Mouse (Mus musculus) MEL (cell line): ENCODE results near the gene Clic1. TPM values are rescaled to one million over a fixed set of nuclear protein-coding genes. Genes with fewer than 3 reads are reported as not detected.

ENCODE experiments used
- DNase-seq: peaks from one replicate; pipeline ENCODE4 v3.0.0; 2011; ENCODE audit warnings: low read depth, low spot score
- H3K27ac ChIP-seq: 2 replicates; pipeline ENCODE4 v1.5.1; 2012; ENCODE audit warnings: low read depth, mild to moderate bottlenecking, control low read depth, low read length, moderate library complexity; ENCODE audit not compliant: control insufficient read depth
- H3K27me3 ChIP-seq, 2 experiments: fragments of 150-350 bp in 1 of 2; sonication (generic) in 1 of 2; 2 replicates each; pipeline ENCODE4 v1.6.1; 2012; ENCODE audit warnings: low read length in 2 of 2, mild to moderate bottlenecking in 2 of 2, improper control_type of control experiment in 1 of 2, moderate library complexity in 1 of 2; ENCODE audit not compliant: insufficient read depth in 2 of 2, control insufficient read depth in 1 of 2
- H3K36me3 ChIP-seq, 2 experiments: 2 replicates each; pipeline ENCODE4 v1.6.1; 2012 to 2014; ENCODE audit warnings: low read length in 2 of 2, improper control_type of control experiment in 1 of 2, inconsistent platforms in 1 of 2, mild to moderate bottlenecking in 1 of 2; ENCODE audit not compliant: insufficient read depth in 2 of 2, control insufficient read depth in 1 of 2
- H3K4me1 ChIP-seq, 2 experiments: fragments of 150-350 bp in 1 of 2; sonication (generic) in 1 of 2; 2 replicates each; pipeline ENCODE4 v1.6.1; 2012; ENCODE audit warnings: low read length in 2 of 2, improper control_type of control experiment in 1 of 2, mild to moderate bottlenecking in 1 of 2; ENCODE audit not compliant: insufficient read depth in 2 of 2, control insufficient read depth in 1 of 2
- H3K4me3 ChIP-seq, 2 experiments: fragments of 150-350 bp in 1 of 2; sonication (generic) in 1 of 2; 2 replicates each; pipeline ENCODE4 v1.5.1; 2012; ENCODE audit warnings: low read depth in 2 of 2, low read length in 2 of 2, mild to moderate bottlenecking in 2 of 2, moderate library complexity in 2 of 2, control low read depth in 1 of 2, improper control_type of control experiment in 1 of 2; ENCODE audit not compliant: control insufficient read depth in 1 of 2, insufficient read depth in 1 of 2
- H3K79me2 ChIP-seq: 2 replicates; pipeline ENCODE4 v1.6.1; 2012; ENCODE audit warnings: mild to moderate bottlenecking, low read length, moderate library complexity; ENCODE audit not compliant: control insufficient read depth, poor library complexity, insufficient read depth
- H3K9ac ChIP-seq: 2 replicates; pipeline ENCODE4 v1.6.1; 2012; ENCODE audit warnings: low read depth, mild to moderate bottlenecking, control low read depth, low read length, moderate library complexity; ENCODE audit not compliant: control insufficient read depth, poor library complexity, severe bottlenecking
- H3K9me3 ChIP-seq: fragments of 150-350 bp; sonication (generic); replicated peaks from 2 replicates; pipeline ENCODE4 v1.6.1; 2012; ENCODE audit warnings: mild to moderate bottlenecking, low read length, improper control_type of control experiment, moderate library complexity; ENCODE audit not compliant: insufficient read depth
- BHLHE40 ChIP-seq: IDR thresholded peaks from 2 replicates; pipeline ENCODE4 v1.6.1; 2012; ENCODE audit warnings: low read depth, mild to moderate bottlenecking, inconsistent platforms, low read length, improper control_type of control experiment, borderline replicate concordance
- CHD2 ChIP-seq: IDR thresholded peaks from 2 replicates; pipeline ENCODE4 v1.6.1; 2011; ENCODE audit warnings: low read length, improper control_type of control experiment
- E2F4 ChIP-seq: IDR thresholded peaks from 2 replicates; pipeline ENCODE4 v1.6.1; 2011; ENCODE audit warnings: low read depth, low read length, improper control_type of control experiment, borderline replicate concordance
- ELF1 ChIP-seq: IDR thresholded peaks from 2 replicates; pipeline ENCODE4 v1.6.1; 2014; ENCODE audit warnings: low read depth, mild to moderate bottlenecking, inconsistent platforms, low read length, improper control_type of control experiment, moderate library complexity
- EP300 ChIP-seq, 2 experiments: IDR thresholded peaks; 2 replicates each; pipeline ENCODE4 v1.6.1; 2011; ENCODE audit warnings: improper control_type of control experiment in 2 of 2, low read length in 2 of 2, low read depth in 1 of 2, mild to moderate bottlenecking in 1 of 2
- ETS1 ChIP-seq: IDR thresholded peaks from 2 replicates; pipeline ENCODE4 v1.6.1; 2012; ENCODE audit warnings: low read depth, mild to moderate bottlenecking, inconsistent platforms, low read length, improper control_type of control experiment, moderate library complexity
- KAT2A ChIP-seq: conservative IDR thresholded peaks from 2 replicates; pipeline ENCODE4 v1.6.1; 2012; ENCODE audit warnings: low read depth, low read length, improper control_type of control experiment, inconsistent platforms
- MAFK ChIP-seq: IDR thresholded peaks from 2 replicates; pipeline ENCODE4 v1.6.1; 2011; ENCODE audit warnings: low read depth, mild to moderate bottlenecking, low read length, improper control_type of control experiment, borderline replicate concordance
- MAX ChIP-seq: IDR thresholded peaks from 2 replicates; pipeline ENCODE4 v1.6.1; 2011; ENCODE audit warnings: low read length, improper control_type of control experiment
- MAZ ChIP-seq: IDR thresholded peaks from 2 replicates; pipeline ENCODE4 v1.6.1; 2012; ENCODE audit warnings: low read depth, mild to moderate bottlenecking, inconsistent platforms, low read length, improper control_type of control experiment
- MEF2A ChIP-seq: IDR thresholded peaks from 2 replicates; pipeline ENCODE4 v1.6.1; 2014; ENCODE audit warnings: low read depth, mild to moderate bottlenecking, inconsistent platforms, low read length, improper control_type of control experiment; ENCODE audit not compliant: poor library complexity, insufficient replicate concordance, severe bottlenecking; ENCODE audit errors: extremely low read depth
- MXI1 ChIP-seq: IDR thresholded peaks from 2 replicates; pipeline ENCODE4 v1.6.1; 2011; ENCODE audit warnings: mild to moderate bottlenecking, low read depth, low read length, improper control_type of control experiment
- MYB ChIP-seq: IDR thresholded peaks from 2 replicates; pipeline ENCODE4 v1.6.1; 2011; ENCODE audit warnings: mild to moderate bottlenecking, low read depth, low read length, improper control_type of control experiment
- MYC ChIP-seq: IDR thresholded peaks from 2 replicates; pipeline ENCODE4 v1.6.1; 2011; ENCODE audit warnings: low read depth, mild to moderate bottlenecking, low read length, improper control_type of control experiment, moderate library complexity
- NRF1 ChIP-seq: IDR thresholded peaks from 2 replicates; pipeline ENCODE4 v1.6.1; 2014; ENCODE audit warnings: low read depth, mild to moderate bottlenecking, inconsistent platforms, low read length, improper control_type of control experiment, moderate library complexity; ENCODE audit not compliant: poor library complexity, insufficient read depth, severe bottlenecking
- POLR2A ChIP-seq, 2 experiments: IDR thresholded peaks; 2 replicates each; pipeline ENCODE4 v1.6.1; 2011 to 2012; ENCODE audit warnings: low read length in 2 of 2, mild to moderate bottlenecking in 2 of 2, control low read depth in 1 of 2, improper control_type of control experiment in 1 of 2, low read depth in 1 of 2, moderate library complexity in 1 of 2; ENCODE audit not compliant: control insufficient read depth in 1 of 2, insufficient read depth in 1 of 2, poor library complexity in 1 of 2
- POLR2AphosphoS5 ChIP-seq: IDR thresholded peaks from 2 replicates; pipeline ENCODE4 v1.6.1; 2012; ENCODE audit warnings: low read depth, borderline replicate concordance, mild to moderate bottlenecking, inconsistent platforms, low read length, moderate library complexity, mixed read lengths
- RAD21 ChIP-seq: IDR thresholded peaks from 2 replicates; pipeline ENCODE4 v1.6.1; 2011; ENCODE audit warnings: mild to moderate bottlenecking, low read depth, low read length, improper control_type of control experiment
- RCOR1 ChIP-seq: IDR thresholded peaks from 2 replicates; pipeline ENCODE4 v1.6.1; 2012; ENCODE audit warnings: low read depth, mild to moderate bottlenecking, inconsistent platforms, low read length, improper control_type of control experiment
- SIN3A ChIP-seq: IDR thresholded peaks from 2 replicates; pipeline ENCODE4 v1.6.1; 2012; ENCODE audit warnings: low read length, improper control_type of control experiment, inconsistent platforms
- SMC3 ChIP-seq: IDR thresholded peaks from 2 replicates; pipeline ENCODE4 v1.6.1; 2011; ENCODE audit warnings: low read depth, low read length, improper control_type of control experiment
- TAL1 ChIP-seq: IDR thresholded peaks from 2 replicates; pipeline ENCODE4 v1.6.1; 2012; ENCODE audit warnings: mild to moderate bottlenecking, inconsistent platforms, low read length, moderate library complexity, mixed read lengths
- TBP ChIP-seq: IDR thresholded peaks from 2 replicates; pipeline ENCODE4 v1.8.0; 2011; ENCODE audit warnings: low read depth, low read length, improper control_type of control experiment
- TCF12 ChIP-seq: IDR thresholded peaks from 2 replicates; pipeline ENCODE4 v1.6.1; 2014; ENCODE audit warnings: low read depth, mild to moderate bottlenecking, inconsistent platforms, low read length, improper control_type of control experiment, moderate library complexity
- USF1 ChIP-seq: IDR thresholded peaks from 2 replicates; pipeline ENCODE4 v1.6.1; 2014; ENCODE audit warnings: low read depth, mild to moderate bottlenecking, inconsistent platforms, low read length, improper control_type of control experiment, moderate library complexity
- USF2 ChIP-seq, 2 experiments: IDR thresholded peaks; 2 replicates each; pipeline ENCODE4 v1.6.1; 2011 to 2012; ENCODE audit warnings: improper control_type of control experiment in 2 of 2, low read length in 2 of 2, borderline replicate concordance in 1 of 2, inconsistent platforms in 1 of 2, low read depth in 1 of 2, mild to moderate bottlenecking in 1 of 2; ENCODE audit not compliant: insufficient read depth in 1 of 2
- ZKSCAN1 ChIP-seq: IDR thresholded peaks from 2 replicates; pipeline ENCODE4 v1.6.1; 2012; ENCODE audit warnings: low read depth, mild to moderate bottlenecking, inconsistent platforms, low read length, improper control_type of control experiment, moderate library complexity
- ZMIZ1 ChIP-seq: IDR thresholded peaks from 2 replicates; pipeline ENCODE4 v1.6.1; 2012; ENCODE audit warnings: low read depth, mild to moderate bottlenecking, inconsistent platforms, low read length, improper control_type of control experiment, moderate library complexity
- ZNF384 ChIP-seq: IDR thresholded peaks from 2 replicates; pipeline ENCODE4 v1.6.1; 2012; ENCODE audit warnings: low read depth, mild to moderate bottlenecking, inconsistent platforms, low read length, improper control_type of control experiment
- polyA plus RNA-seq, 2 experiments: library from polyadenylated mRNA; stranded (reverse) in 1 of 2; unstranded in 1 of 2; fragments of >175 nt in 1 of 2; fragments of >200 nt in 1 of 2; gene quantifications; 2 replicates each; pipeline versions ENCODE4 v1.2.1 to v1.2.4; 2012; ENCODE audit warnings: low replicate concordance in 2 of 2, low read depth in 1 of 2; ENCODE audit not compliant: insufficient read length in 2 of 2, insufficient read depth in 1 of 2, missing spikeins in 1 of 2
- total RNA-seq: library from RNA; depleted of rRNA; stranded (reverse); fragments of 300-350 nt; gene quantifications from 2 replicates; pipeline ENCODE4 v1.2.3, GENCODE M21; 2012

Clic1 gene
- total and polyA plus RNA-seq, 3 experiments: 309 to 335 (median 333) TPM

- no peaks in the 10 kb centered on the region; a peak in 1 of 4 replicates for H3K4me1 ChIP-seq
- no peak overlapping the region for H3K9ac ChIP-seq
- no peak overlapping the region for H3K4me3 ChIP-seq
- H3K36me3 ChIP-seq: peaks cover 9 to 14% of the 10 kb centered on the region in 2 experiments
- H3K9me3 ChIP-seq: no peaks in the 10 kb centered on the region
- no peaks in the 10 kb centered on the region for H3K27me3 ChIP-seq
- H3K27ac ChIP-seq: no peak overlapping the region
- no peak for TF ChIP-seq MXI1
- TF ChIP-seq RAD21: no peak
- H3K79me2 ChIP-seq: peaks cover 11% of the 10 kb centered on the region; the same call in 1 of the 2 replicates
- DNase-seq: no peak
These were observed 8.6 kb downstream of the Clic1 start for GRCm38 (mm10) chr17:35058316-35058715.

DNA sequence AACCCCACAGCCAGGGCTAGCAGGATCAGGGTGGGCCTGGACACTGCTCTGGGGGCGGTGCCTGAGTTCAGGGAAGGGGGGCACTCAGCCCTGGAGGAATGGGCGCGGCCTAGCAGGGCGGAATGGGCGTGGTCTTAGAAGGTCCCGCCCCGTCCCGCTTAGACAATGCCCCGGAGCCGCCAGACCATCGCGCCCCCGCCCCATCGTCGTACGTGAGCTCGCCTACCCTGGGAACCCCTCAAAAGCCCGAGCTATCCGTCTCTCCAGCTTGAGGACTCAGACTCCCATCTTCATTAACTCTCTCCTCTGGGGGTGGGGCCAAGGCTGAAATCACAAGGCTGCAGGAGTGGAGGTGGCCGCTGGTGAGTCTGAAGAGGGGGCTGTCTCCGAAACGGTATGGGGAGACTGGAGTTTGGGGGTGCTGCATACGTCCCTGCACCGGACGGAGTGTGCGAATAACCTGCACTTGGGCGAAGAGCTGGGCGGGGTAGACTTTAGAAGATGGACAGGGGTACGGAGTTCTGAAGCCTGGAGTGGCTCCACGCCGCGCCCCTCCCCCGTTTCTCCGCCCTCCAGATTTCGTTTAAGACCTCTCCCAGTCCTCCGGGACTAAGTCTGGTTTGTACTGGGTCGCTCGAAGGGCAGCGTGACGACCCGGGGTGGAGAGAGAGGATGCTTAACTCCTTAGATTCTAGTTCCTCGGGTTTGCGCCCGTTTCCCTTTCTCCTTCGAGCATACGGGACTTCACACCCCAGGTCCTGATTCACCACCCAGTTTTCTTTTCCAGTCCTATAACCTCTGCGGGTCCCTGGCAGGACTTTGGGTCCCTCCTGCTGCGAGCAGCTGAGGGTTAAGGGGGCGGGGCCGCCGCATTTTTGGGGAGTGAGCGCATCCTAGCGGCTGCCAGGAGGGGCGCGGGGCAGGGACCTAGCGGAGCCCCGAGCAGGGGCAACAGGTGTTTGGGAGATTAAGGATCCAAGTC is 9.4 kb downstream of the Clic1 start, which contains the start of gene Ddah2:
TSS of gene Ddah2 (plus strand) at position 125 of the 982 bp plus-strand sequence.
- Histone ChIP-seq H3K9ac (peak within 1 kb of the TSS; percentile 54), H3K27me3 (no peaks in the 10 kb centered on the region), H3K9me3 (no peaks in the 10 kb centered on the region), H3K79me2 (peaks cover 4% of the 10 kb centered on the region; the same call in 1 of the 2 replicates), H3K4me3 (peak within 1 kb of the TSS; percentile 36 to 52), H3K4me1 (no peaks in the 10 kb centered on the region; a peak in 1 of 4 replicates), H3K27ac (no peak within 1 kb of the TSS), H3K36me3 (peaks cover 8 to 13% of the 10 kb centered on the region in 2 experiments)
- peak; percentile 79 for DNase-seq
- TF ChIP-seq SIN3A (peak; percentile 51), MEF2A (no peak), MAFK (no peak), TBP (no peak), POLR2A (IDR thresholded peaks at IDR 0.05; ENCODE audit: control insufficient read depth in 1 of 2, insufficient read depth in 1 of 2, low read depth in 1 of 2, low read length in 2 of 2, poor library complexity in 1 of 2) (peak in 1 of 2 experiments; percentile 47; a peak in 1 of 4 replicates), E2F4 (no peak), EP300 (IDR thresholded peaks at IDR 0.05; ENCODE audit: low read depth in 1 of 2, low read length in 2 of 2) (no peak), CHD2 (no peak), POLR2AphosphoS5 (no peak), RCOR1 (no peak), ZMIZ1 (no peak), MYC (no peak), TCF12 (no peak), ZKSCAN1 (no peak), TAL1 (no peak), ELF1 (no peak), ETS1 (no peak), KAT2A (no peak), MAZ (peak; percentile 23; the same call in 1 of the 2 replicates), MXI1 (peak; percentile 35; the same call in 1 of the 2 replicates), MYB (no peak), USF2 (IDR thresholded peaks at IDR 0.05; ENCODE audit: borderline replicate concordance in 1 of 2, insufficient read depth in 1 of 2, low read depth in 1 of 2, low read length in 2 of 2) (no peak), SMC3 (peak; percentile 57), ZNF384 (no peak), MAX (0 out of 2 replicates have a peak, but pooled peaks have one; percentile 36), BHLHE40 (no peak), NRF1 (no peak), USF1 (no peak)
